Mouse (Mus musculus) liver, adult 2 months (tissue): ENCODE results near the gene Mfsd1.

Experiments
- CTCF ChIP-seq: fragments of 200-500 bp; IDR thresholded peaks from 2 replicates; pipeline ENCODE4 v1.5.1; 2011; ENCODE audit warnings: low read depth, low read length, control low read depth
- POLR2A ChIP-seq: fragments of 200-500 bp; IDR thresholded peaks from 2 replicates; pipeline ENCODE4 v1.6.1; 2011; ENCODE audit warnings: low read length, control low read depth; ENCODE audit not compliant: insufficient read depth; ENCODE audit errors: extremely low read depth

DNA sequence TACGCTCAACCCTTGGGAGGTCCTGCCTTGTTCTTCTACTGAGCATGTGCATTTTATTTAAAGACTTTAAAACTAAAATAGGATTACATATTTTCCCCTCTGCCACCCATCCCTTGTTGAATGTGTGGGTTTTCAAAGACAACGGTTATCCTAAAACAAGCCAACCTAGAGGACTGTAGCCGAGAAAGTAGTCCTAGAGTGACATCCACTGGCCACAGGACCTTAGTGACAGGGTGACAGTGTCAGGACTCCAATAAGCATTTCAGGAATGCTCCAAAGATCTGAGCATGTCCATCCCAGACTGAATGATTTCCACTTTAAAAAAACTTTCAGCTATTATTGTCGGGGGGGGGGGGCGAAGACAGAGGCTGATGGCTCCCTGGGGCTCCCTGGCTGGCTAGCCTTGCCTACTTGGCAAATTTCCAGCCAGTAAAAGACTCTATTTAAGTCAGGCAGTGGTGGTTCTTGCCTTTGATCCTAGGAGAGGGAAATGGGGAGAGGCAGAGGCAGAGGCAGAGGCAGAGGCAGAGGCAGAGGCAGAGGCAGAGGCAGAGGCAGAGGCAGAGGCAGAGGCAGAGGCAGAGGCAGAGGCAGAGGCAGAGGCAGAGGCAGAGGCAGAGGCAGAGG is 17.7 kb upstream of the Mfsd1 start:
- TF ChIP-seq CTCF = peak; percentile 56; the same call in 1 of the 2 replicates
- TF ChIP-seq POLR2A = no peak
